Mouse (Mus musculus) testis, adult 2 months (tissue): ENCODE data around the gene Slc39a2. TPM values are rescaled to one million over a fixed set of nuclear protein-coding genes. Genes with fewer than 3 reads are reported as not detected.

ENCODE experiments used
- H3K27ac ChIP-seq: fragments of 200-500 bp; 2 replicates; pipeline ENCODE4 v1.5.1; 2012; ENCODE audit warnings: low read depth, low read length; ENCODE audit not compliant: control insufficient read depth, insufficient read depth
- H3K27me3 ChIP-seq: fragments of 200-500 bp; 2 replicates; pipeline ENCODE4 v1.6.1; 2012; ENCODE audit warnings: mild to moderate bottlenecking, low read length, moderate library complexity; ENCODE audit not compliant: control insufficient read depth, insufficient read depth
- H3K36me3 ChIP-seq: fragments of 200-500 bp; 2 replicates; pipeline ENCODE4 v1.6.1; 2012; ENCODE audit warnings: mild to moderate bottlenecking, low read length; ENCODE audit not compliant: control insufficient read depth, insufficient read depth
- H3K4me1 ChIP-seq: fragments of 200-500 bp; 2 replicates; pipeline ENCODE4 v1.6.1; 2012; ENCODE audit warnings: low read length; ENCODE audit not compliant: control insufficient read depth, insufficient read depth
- H3K4me3 ChIP-seq: fragments of 200-500 bp; 2 replicates; pipeline ENCODE4 v1.5.1; 2012; ENCODE audit warnings: low read depth, mild to moderate bottlenecking, low read length, moderate library complexity, mixed read lengths; ENCODE audit not compliant: control insufficient read depth
- CTCF ChIP-seq: fragments of 200-500 bp; IDR thresholded peaks from 2 replicates; pipeline ENCODE4 v1.5.1; 2012; ENCODE audit warnings: low read depth, mild to moderate bottlenecking, inconsistent platforms, low read length, moderate library complexity; ENCODE audit not compliant: control insufficient read depth, insufficient read depth, insufficient replicate concordance
- POLR2A ChIP-seq: fragments of 200-500 bp; IDR thresholded peaks from 2 replicates; pipeline ENCODE4 v1.6.1; 2012; ENCODE audit warnings: low read depth, mild to moderate bottlenecking, inconsistent platforms, low read length, moderate library complexity; ENCODE audit not compliant: control insufficient read depth
- polyA plus RNA-seq: library from polyadenylated mRNA; depleted of rRNA; stranded (reverse); fragments of >200 nt; gene quantifications from 2 replicates; pipeline ENCODE4 v1.2.3, GENCODE M21; 2012

Gene Slc39a2
- polyA plus RNA-seq, 1 experiment: 0.30 TPM

- Histone ChIP-seq H3K36me3 (no peaks in the 10 kb centered on the region), H3K4me1 (peaks cover 3% of the 10 kb centered on the region; the same call in 1 of the 2 replicates), H3K27ac (no peak overlapping the region), H3K4me3 (no peak overlapping the region), H3K27me3 (no peaks in the 10 kb centered on the region)
- TF ChIP-seq POLR2A (no peak), CTCF (no peak)
Measured at GRCm38 (mm10) chr14:51871741-51872140, 20.9 kb upstream of the Slc39a2 start.

DNA sequence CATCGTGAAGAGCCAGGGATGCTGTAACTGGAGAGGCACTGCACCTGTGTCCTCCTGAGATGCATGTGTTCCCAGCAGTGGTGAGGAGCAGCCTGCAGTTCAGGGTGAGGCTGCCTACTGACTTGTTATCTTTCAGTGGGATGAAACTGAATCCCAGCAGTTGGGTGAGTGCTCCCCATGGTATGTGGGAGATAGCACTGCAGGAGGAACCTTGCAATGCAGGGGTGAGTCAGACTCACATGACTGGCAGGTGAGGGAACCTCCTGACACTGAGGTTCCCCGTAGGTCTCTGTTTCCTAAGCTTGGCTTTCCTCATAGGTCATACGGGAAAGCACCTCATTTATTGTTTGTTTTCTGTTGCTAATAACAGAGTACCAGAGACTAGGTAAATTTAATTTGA lies 15.2 kb upstream of the Slc39a2 start:
- no peak for TF ChIP-seq CTCF
- TF ChIP-seq POLR2A: no peak
- Histone ChIP-seq H3K36me3 (no peaks in the 10 kb centered on the region), H3K4me1 (peaks cover 5% of the 10 kb centered on the region)

GRCm38 (mm10) chr14:51883527-51884030 lies 9.1 kb upstream of the Slc39a2 start:
- H3K4me1 ChIP-seq: peaks cover 3% of the 10 kb centered on the region
- TF ChIP-seq POLR2A: no peak
- TF ChIP-seq CTCF: no peak

More for the DNA sequence above, 15.2 kb upstream of the Slc39a2 start:
- no peak overlapping the region for H3K27ac ChIP-seq
- H3K27me3 ChIP-seq: no peaks in the 10 kb centered on the region
- peak overlapping the region; percentile 47 for H3K4me3 ChIP-seq

GRCm38 (mm10) chr14:51884031-51884544 lies 8.6 kb upstream of the Slc39a2 start:
- Histone ChIP-seq H3K27ac (no peak overlapping the region), H3K36me3 (no peaks in the 10 kb centered on the region), H3K4me1 (peaks cover 3% of the 10 kb centered on the region), H3K4me3 (no peak overlapping the region; the same call in 1 of the 2 replicates), H3K27me3 (no peaks in the 10 kb centered on the region)
- no peak for TF ChIP-seq POLR2A
- TF ChIP-seq CTCF: no peak

More at GRCm38 (mm10) chr14:51883527-51884030, 9.1 kb upstream of the Slc39a2 start:
- Histone ChIP-seq H3K4me3 (no peak overlapping the region), H3K27me3 (no peaks in the 10 kb centered on the region), H3K27ac (no peak overlapping the region), H3K36me3 (no peaks in the 10 kb centered on the region)

GRCm38 (mm10) chr14:51884598-51885331 lies 7.9 kb upstream of the Slc39a2 start, which contains the start of gene Mettl17:
Gene Mettl17 (plus strand): TSS chr14:51884842.
- Histone ChIP-seq H3K27me3 (no peaks in the 10 kb centered on the region), H3K4me3 (peak within 1 kb of the TSS; percentile 86), H3K27ac (peak within 1 kb of the TSS; percentile 3), H3K36me3 (no peaks in the 10 kb centered on the region), H3K4me1 (peaks cover 3% of the 10 kb centered on the region)
- TF ChIP-seq POLR2A (peak; percentile 84), CTCF (no peak)

GRCm38 (mm10) chr14:51886051-51886450 lies 6.6 kb upstream of the Slc39a2 start:
- TF ChIP-seq CTCF (no peak), POLR2A (no peak)
- Histone ChIP-seq H3K27ac (no peak overlapping the region), H3K4me1 (peaks cover 3% of the 10 kb centered on the region), H3K27me3 (no peaks in the 10 kb centered on the region), H3K36me3 (no peaks in the 10 kb centered on the region), H3K4me3 (no peak overlapping the region)

DNA sequence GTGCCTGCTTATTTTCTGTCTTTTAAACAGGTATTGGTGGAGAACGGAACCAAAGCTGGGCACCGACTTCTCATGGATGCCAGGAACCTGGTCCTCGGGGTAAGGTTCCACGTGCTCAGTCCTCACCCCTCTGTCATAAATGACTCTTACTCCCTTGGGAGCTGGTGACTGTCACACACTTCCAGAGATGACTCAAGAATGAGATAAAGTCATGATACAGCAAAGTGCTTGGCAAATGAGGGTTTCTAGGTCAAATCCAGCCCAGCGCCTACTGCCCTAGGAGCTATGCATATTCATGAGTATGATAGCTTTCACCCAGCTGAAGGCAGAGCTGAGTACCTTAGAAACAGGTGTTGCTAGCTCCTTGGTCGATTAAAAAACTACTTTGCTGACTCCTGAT lies 2.9 kb upstream of the Slc39a2 start:
- H3K27me3 ChIP-seq: no peaks in the 10 kb centered on the region
- H3K36me3 ChIP-seq: no peaks in the 10 kb centered on the region
- peaks cover 5% of the 10 kb centered on the region for H3K4me1 ChIP-seq
- TF ChIP-seq POLR2A (no peak), CTCF (no peak)
- no peak overlapping the region for H3K4me3 ChIP-seq
- no peak overlapping the region for H3K27ac ChIP-seq
